Mouse (Mus musculus) Patski (cell line): Measurements from ENCODE around the gene Taf11. TPM values are rescaled to one million over a fixed set of nuclear protein-coding genes. Genes with fewer than 3 reads are reported as not detected.

ENCODE experiments used
- ATAC-seq: fragments of 100-300 bp; one replicate; pipeline ENCODE4 v1.8.0; 2021
- CTCF ChIA-PET: fragments of 350-600 bp; sonication (Branson Sonifier 250); formaldehyde crosslinking; loops from one replicate; lab custom pipeline; 2022; ENCODE audit warnings: inconsistent platforms; lab: Charles Lee
- POLR2A ChIA-PET: fragments of 350-600 bp; sonication (Branson Sonifier 250); formaldehyde crosslinking; loops from one replicate; lab custom pipeline; 2022; ENCODE audit warnings: antibody characterized with exemption, inconsistent platforms; lab: Charles Lee
- DNase-seq: peaks from one replicate; pipeline ENCODE4 v3.0.0-alpha.2; 2011; ENCODE audit warnings: low read depth, low spot score
- H3K27me3 ChIP-seq: fragments of 371-371 bp; one replicate; pipeline ENCODE4 v1.5.1; 2021
- CTCF ChIP-seq: fragments of 100-300 bp; IDR thresholded peaks from one replicate; pipeline ENCODE4 v1.5.1; 2021
- in situ Hi-C: fragments of 300-500 bp; cut with MboI; formaldehyde crosslinking; loops from 3 replicates; pipeline ENCODE4 v1.11.1; 2018; ENCODE audit warnings: low pct_unique_long_range_greater_than_20kb, mixed read lengths
- polyA plus RNA-seq: library from polyadenylated mRNA; unstranded; gene quantifications from one replicate; pipeline ENCODE4 v1.2.3, GENCODE M21; 2021

Taf11 gene
- 48.0 TPM for polyA plus RNA-seq

DNA sequence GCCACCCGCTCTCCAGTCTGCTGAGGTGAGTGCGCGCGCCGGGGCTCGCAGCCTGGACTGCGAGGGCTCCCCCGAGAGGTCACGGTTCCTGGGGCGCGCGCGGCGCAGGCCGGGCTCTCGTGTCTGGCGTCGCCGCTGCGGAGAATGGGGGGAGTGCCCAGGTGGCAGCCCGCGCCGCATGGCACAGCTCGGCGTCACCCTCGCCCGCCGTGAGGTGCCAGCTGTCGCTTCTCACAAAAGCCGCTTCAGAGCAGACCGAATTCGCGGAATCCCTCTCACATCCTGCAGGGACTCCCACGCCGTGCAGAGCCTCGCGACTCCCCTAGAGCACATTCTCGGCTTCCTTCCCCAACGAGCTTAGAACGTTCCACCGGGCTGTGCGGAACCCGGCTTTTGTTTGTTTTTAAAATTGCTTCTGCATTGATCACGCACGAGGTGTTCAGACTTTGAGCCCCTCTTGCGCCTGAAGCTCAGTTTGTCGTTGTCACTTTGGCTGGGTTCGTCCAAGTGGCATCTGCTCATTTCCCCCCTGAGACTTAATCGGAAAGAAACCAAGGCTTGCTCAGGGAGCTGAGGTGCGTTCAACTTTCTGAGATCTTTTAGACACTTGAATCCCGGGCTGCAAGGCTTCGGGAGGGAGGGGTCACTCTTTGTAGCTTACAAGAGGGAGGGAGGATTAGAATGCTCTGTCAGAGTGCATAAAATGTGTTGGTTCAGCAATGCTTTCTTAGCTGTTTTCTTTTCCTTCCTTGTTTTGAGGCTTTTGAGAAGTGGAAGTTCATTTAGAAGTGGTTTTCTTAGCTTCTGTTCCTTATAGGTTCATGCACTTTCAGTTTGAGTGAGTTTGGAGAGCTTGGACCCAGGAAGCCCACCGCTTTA, at the start of gene Taf11:
TSS of gene Taf11 (minus strand) at position 223 of the 879 bp plus-strand sequence.
- ChIA-PET POLR2A (interaction anchor here (1.0 kb wide), 1 partner anchor 36 kb away, joined by 3 read pairs; no protein-coding TSS in a partner anchor), CTCF (interaction anchor here (0.8 kb wide), 1 partner anchor 76 kb away, joined by 3 read pairs; no protein-coding TSS in a partner anchor)
- in situ Hi-C loops, result loop anchor here (5.0 kb wide), 2 partner anchors 77 to 162 kb away; no protein-coding TSS in a partner anchor
- no peak for DNase-seq
- no peak for TF ChIP-seq CTCF
- peak; percentile 17 for ATAC-seq
- no peaks in the 10 kb centered on the region for H3K27me3 ChIP-seq

DNA sequence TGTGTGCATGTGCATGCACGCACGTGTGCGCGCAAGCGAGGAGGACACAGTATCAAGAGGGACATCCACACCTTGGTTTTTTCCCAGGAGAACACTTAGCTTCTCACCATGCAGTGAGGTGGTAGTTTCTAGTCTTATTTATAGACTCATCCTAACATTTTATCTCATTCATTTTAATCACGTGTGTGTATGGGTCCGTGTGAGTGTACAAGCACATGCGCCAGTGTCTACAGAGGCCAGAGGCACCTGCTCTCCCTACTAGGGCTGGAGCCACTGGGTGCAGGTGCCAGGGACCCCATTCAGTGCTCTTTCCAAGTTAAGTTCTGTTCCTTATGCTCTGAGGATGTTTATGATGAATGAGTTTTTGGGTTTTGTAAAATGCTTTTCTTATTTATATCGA, 48.0 kb upstream of the Taf11 start:
- TF ChIP-seq CTCF, result no peak
- CTCF ChIA-PET, result no interaction called here
- ATAC-seq, result no peak
- no peaks in the 10 kb centered on the region for H3K27me3 ChIP-seq
- POLR2A ChIA-PET, result no interaction called here
- DNase-seq, result no peak
- in situ Hi-C loops, result no loop called here

DNA sequence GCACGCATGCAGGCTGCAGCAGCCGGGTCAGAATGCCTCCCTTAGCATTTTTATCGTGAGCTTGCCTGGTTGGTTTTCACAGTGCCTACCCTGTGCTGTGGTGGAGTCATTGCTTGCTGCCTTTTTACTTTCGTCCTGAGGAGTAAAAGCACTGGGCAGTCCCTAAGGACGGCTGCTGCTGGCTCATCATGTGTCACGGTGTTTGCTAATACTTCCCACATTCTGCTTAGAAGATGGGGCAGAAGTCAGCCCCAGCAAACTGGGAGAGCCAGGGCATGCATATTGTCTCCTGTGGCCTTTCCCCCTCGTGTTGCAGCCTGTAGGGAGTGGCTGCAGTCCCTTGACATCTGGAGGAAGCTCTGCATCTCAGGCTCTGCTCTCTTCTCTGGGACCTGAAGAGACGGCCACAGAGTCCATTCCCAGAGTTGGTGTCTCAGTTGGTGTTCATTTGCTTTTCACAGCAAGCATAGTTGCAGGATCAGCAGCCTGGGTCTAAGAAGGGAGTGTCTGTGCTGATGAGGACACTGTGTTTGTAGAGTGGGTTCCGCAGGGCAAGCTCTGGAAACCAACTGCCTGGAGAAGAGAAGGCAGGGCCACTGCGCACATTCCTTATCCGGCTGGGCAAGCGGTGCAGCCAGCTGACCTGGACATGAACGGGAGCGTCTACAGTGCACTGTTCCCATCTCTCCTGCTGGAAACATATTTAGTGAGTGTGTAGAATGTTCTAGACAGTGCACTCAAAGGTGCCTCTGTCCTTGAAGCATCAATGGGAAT, 45.2 kb upstream of the Taf11 start:
- in situ Hi-C loops, result no loop called here
- H3K27me3 ChIP-seq, result no peaks in the 10 kb centered on the region
- POLR2A ChIA-PET, result no interaction called here
- CTCF ChIA-PET, result interaction anchor here (1.9 kb wide), 1 partner anchor 30 kb away, joined by 4 read pairs; no protein-coding TSS in a partner anchor
- DNase-seq (no peak), ATAC-seq (peak; percentile 60)
- no peak for TF ChIP-seq CTCF

DNA sequence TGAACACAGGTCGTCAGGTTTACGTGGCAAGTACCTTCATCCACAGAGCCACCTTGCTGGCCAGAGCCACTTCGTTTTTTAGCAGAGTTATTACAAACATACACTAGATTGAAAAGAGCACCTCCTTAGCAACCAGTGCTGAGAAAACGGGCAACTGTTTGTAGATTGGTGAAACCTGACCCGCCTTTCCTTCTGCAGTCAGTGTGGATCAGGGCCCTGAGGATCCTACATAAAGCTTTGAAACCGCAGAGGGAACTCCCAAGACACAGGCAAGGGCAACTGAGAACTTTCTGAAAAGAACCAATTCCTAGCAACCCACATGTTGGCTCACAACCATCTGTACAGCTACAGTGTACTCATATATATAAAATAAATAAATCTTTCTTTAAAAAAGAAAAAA, 43.5 kb upstream of the Taf11 start:
- CTCF ChIA-PET, result interaction anchor here (0.6 kb wide), 1 partner anchor 10 kb away, joined by 3 read pairs; no protein-coding TSS in a partner anchor
- ATAC-seq, result no peak
- POLR2A ChIA-PET, result no interaction called here
- no peak for DNase-seq
- no peaks in the 10 kb centered on the region for H3K27me3 ChIP-seq
- in situ Hi-C loops, result no loop called here
- no peak for TF ChIP-seq CTCF

DNA sequence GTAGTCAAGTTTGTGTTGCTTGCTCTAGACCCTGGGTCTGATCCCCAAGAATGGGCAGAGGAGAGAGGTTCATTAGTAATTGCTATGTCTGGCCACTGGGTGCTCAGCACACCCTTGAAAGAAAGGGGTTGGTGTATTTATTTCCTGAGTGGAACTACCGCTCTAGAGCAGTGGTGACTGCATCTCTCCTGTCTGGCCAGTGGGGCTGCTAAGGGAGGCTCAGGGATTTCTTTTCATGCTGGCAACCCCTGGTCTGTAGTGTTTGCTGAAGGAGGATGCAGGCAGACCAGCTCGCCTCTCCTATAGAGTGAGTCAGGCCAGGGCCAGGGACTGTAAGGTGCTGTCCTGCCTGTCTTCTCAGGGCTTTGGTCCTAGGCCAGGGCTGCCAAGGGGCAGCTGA, 37.5 kb upstream of the Taf11 start:
- ATAC-seq, result no peak
- POLR2A ChIA-PET, result no interaction called here
- no peak for DNase-seq
- in situ Hi-C loops, result no loop called here
- no peak for TF ChIP-seq CTCF
- H3K27me3 ChIP-seq, result no peaks in the 10 kb centered on the region
- CTCF ChIA-PET, result interaction anchor here (1.3 kb wide), 1 partner anchor 22 kb away, joined by 3 read pairs; no protein-coding TSS in a partner anchor

DNA sequence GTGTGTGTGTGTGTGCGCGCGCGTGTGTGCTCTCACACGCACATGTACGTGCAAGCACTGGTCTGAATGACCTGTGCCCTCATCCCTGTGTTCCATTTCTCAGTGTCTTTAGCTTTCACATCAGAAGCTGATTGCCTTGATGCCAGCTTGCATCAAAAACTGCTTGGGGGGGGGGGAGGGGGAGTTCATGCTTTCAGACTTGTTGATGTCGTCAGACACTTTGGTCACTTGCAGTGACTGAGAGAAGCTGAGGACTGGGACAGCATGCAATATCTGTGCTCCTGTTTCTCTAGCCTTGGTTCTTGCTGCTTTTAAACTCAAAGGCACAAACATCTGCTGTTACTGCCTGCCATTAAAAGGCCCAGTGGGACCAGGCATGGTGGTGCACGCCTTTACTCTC, 36.7 kb upstream of the Taf11 start:
- TF ChIP-seq CTCF, result no peak
- CTCF ChIA-PET, result no interaction called here
- no peak for DNase-seq
- no peaks in the 10 kb centered on the region for H3K27me3 ChIP-seq
- in situ Hi-C loops, result no loop called here
- POLR2A ChIA-PET, result interaction anchor here (0.9 kb wide), 1 partner anchor 12 kb away, joined by 3 read pairs; no protein-coding TSS in a partner anchor
- no peak for ATAC-seq

DNA sequence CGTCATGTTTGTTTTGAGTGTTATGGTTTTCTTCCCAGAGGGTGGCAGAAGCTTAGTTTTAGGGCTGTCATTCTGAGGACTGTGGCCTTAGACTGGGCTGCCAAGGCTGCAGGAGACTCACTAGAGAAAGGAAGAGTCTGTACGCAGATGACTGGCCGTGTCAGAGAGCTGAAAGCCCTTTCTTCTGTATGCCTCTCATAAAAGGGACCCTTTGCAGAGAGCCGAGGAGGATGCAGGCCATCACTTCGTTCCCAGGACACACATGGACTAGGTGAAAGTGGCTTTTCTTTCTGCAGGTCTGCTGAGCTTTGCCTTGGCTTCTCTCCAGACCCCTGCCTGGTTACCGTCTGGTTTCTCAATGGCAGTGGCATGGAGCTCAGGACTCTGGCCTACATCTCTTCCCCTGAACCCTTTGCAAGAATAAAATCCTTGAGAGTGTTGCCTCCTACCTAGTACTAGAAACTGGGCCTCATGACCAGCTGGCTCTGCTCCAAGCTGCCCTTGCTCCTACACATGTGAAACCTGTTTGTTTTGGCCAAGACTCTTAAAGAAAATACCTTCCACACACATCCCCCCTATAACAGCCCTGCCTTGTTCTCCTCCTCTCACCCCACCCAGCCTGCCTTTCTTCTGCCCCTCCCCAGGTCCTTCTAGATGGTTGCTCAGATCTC, 36.0 kb upstream of the Taf11 start:
- ATAC-seq (peak; percentile 63), DNase-seq (peak; percentile 50)
- in situ Hi-C loops, result no loop called here
- H3K27me3 ChIP-seq, result no peaks in the 10 kb centered on the region
- ChIA-PET CTCF (no interaction called here), POLR2A (interaction anchor here (0.7 to 0.9 kb wide), 2 partner anchors 11 to 36 kb away, joined by 3 read pairs; no protein-coding TSS in a partner anchor)
- no peak for TF ChIP-seq CTCF

DNA sequence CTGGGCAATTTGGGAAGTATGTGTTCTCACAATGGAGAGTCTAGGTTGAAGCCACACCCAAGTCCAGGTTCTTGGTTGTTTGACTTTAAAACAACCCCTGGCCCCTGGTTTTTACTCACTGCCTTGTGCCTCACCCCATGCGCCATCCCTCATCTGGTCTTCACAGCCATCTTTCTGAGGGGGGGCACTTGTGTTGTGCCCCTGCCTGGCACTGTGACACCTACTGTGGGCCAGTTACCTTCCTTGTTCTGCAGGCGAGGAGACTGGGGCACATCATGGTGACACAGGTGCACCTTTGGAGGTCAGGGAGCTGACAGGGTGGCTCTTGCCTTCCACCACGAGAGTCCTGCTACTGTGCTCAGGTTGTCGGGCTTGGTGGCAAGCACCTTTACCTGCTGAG, 32.5 kb upstream of the Taf11 start:
- ATAC-seq, result no peak
- in situ Hi-C loops, result no loop called here
- no peaks in the 10 kb centered on the region for H3K27me3 ChIP-seq
- DNase-seq, result no peak
- POLR2A ChIA-PET, result no interaction called here
- no peak for TF ChIP-seq CTCF
- CTCF ChIA-PET, result interaction anchor here (0.9 kb wide), 1 partner anchor 19 kb away, joined by 3 read pairs; no protein-coding TSS in a partner anchor

DNA sequence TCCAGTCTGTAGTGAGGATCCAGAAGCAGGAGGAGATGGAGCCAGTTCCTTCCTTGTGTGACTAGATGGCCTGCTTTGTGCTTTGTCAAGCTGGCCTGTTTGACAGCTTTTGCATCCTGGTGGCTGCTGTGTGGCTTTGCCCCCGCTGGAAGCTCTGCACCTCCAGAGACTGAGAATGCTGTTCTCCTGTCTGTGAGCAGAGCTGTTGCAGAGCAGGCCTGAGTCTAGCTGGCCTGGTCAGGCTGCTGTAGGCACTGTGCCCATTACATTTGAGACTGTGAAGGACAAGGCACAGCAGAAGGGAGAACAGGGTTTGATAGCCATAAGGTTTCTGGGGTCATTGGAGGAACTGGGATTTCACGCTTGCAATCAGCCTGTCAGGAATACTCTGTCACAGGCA, 32.1 kb upstream of the Taf11 start:
- no peak for ATAC-seq

DNA sequence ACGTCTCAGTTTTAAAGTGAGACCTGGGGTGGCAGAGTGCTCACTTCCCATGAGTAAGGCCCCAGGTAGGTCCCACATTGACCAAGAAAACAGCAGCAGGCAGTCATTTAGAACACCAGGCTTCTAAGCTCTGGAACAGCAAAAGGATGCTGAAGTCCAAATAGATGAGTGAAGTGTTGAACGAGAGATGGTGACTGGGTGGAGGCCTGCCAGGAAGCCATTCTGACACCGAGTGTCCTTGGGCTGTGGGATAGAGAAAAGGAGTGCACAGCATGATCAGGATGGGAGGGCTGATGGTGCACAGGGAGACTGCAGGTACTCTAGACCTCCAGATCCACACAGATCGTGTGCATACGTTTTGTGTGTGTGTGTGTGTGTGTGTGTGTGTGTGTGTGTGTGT, 31.5 kb upstream of the Taf11 start:
- CTCF ChIA-PET, result no interaction called here
- no peaks in the 10 kb centered on the region for H3K27me3 ChIP-seq
- ATAC-seq (no peak), DNase-seq (no peak)
- POLR2A ChIA-PET, result interaction anchor here (0.7 kb wide), 1 partner anchor 25 kb away, joined by 5 read pairs; no protein-coding TSS in a partner anchor
- in situ Hi-C loops, result no loop called here
- TF ChIP-seq CTCF, result no peak

More for the DNA sequence above, 32.1 kb upstream of the Taf11 start:
- DNase-seq, result no peak
- no peak for TF ChIP-seq CTCF
- no peaks in the 10 kb centered on the region for H3K27me3 ChIP-seq
- CTCF ChIA-PET, result no interaction called here
- POLR2A ChIA-PET, result no interaction called here
- in situ Hi-C loops, result no loop called here
